Mouse (Mus musculus) liver, embryonic 11.5 days (tissue): ENCODE data around the gene Gm37240. TPM values are rescaled to one million over a fixed set of nuclear protein-coding genes. Genes with fewer than 3 reads are reported as not detected.

ENCODE experiments used
- ATAC-seq: fragments of 200-750 bp; cut with Nextera tagmentation; replicated peaks from 2 replicates; pipeline ENCODE4 v1.8.0; 2017; ENCODE audit warnings: moderate number of reproducible peaks, mild to moderate bottlenecking, moderate TSS enrichment, moderate library complexity; ENCODE audit not compliant: low FRiP score
- DNase-seq: peaks from one replicate; pipeline ENCODE4 v3.0.0-alpha.2; 2017; ENCODE audit warnings: low spot score
- H3K27ac ChIP-seq: fragments of 300-500 bp; sonication (generic); 2 replicates; pipeline ENCODE4 v1.5.1; 2014; ENCODE audit warnings: mild to moderate bottlenecking, low read depth, low read length, control low read depth
- H3K27me3 ChIP-seq: fragments of 300-500 bp; sonication (generic); replicated peaks from 2 replicates; pipeline ENCODE4 v1.6.1; 2014; ENCODE audit warnings: low read length, mixed read lengths; ENCODE audit not compliant: control insufficient read depth, insufficient read depth
- H3K36me3 ChIP-seq: fragments of 300-500 bp; sonication (generic); 2 replicates; pipeline ENCODE4 v1.6.1; 2014; ENCODE audit warnings: mild to moderate bottlenecking, low read length, moderate library complexity, mixed read lengths; ENCODE audit not compliant: control insufficient read depth, insufficient read depth
- H3K4me1 ChIP-seq: fragments of 300-500 bp; sonication (generic); replicated peaks from 2 replicates; pipeline ENCODE4 v1.6.1; 2014; ENCODE audit warnings: low read length, mixed read lengths; ENCODE audit not compliant: control insufficient read depth, insufficient read depth
- H3K4me2 ChIP-seq: fragments of 300-500 bp; sonication (generic); 2 replicates; pipeline ENCODE4 v1.6.1; 2014; ENCODE audit warnings: mild to moderate bottlenecking, control low read depth, moderate library complexity
- H3K4me3 ChIP-seq: fragments of 300-500 bp; sonication (generic); 2 replicates; pipeline ENCODE4 v1.5.1; 2014; ENCODE audit warnings: low read depth, low read length, control low read depth
- H3K9ac ChIP-seq: fragments of 300-500 bp; sonication (generic); 2 replicates; pipeline ENCODE4 v1.6.1; 2014; ENCODE audit warnings: low read depth, low read length, control low read depth
- H3K9me3 ChIP-seq: fragments of 300-500 bp; sonication (generic); 2 replicates; pipeline ENCODE4 v1.6.1; 2016; ENCODE audit warnings: low read length, inconsistent platforms, mixed read lengths; ENCODE audit not compliant: control insufficient read depth
- WGBS: fragments of 180-500 bp; shearing (Covaris S2); extraction: QIAGEN DNeasy Blood & Tissue Kit; methylation state at CpG from one replicate; pipeline ENCODE4 v1.1.7; 2014; 5-methylcytosine and 5-hydroxymethylcytosine counted together
- polyA plus RNA-seq: library from polyadenylated mRNA; unstranded; fragments of >200 nt; fragmentation: Nextera tagmentation; extraction: Ambion mirVana; gene quantifications from 2 replicates; pipeline ENCODE4 v1.2.1, GENCODE M21; 2014

Gene Gm37240
- polyA plus RNA-seq, 1 experiment from 2014 or later = 1.6 TPM

DNA sequence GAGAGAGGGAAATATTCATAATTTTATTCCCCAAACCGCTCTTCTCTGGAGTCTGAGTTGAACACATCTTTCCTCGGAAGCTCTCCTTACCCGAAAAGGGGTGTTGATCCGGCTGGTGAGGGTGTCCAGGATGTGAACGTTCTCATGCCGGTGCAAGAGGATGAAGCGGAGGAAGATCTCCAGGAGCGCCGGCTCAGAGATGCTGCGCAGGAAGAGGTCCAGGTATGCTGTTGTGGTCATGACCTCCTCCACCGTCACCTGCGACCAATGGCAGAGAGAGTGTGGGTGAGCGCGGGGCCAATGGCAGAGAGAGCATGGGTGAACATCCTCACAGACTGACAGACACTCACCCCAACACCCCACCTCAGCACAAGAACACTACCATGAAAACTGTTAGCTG, 199.0 kb downstream of the Gm37240 start:
- Histone ChIP-seq H3K9ac (no peak overlapping the region), H3K9me3 (no peaks in the 10 kb centered on the region), H3K4me2 (no peak overlapping the region), H3K27ac (no peak overlapping the region), H3K36me3 (no peaks in the 10 kb centered on the region), H3K27me3 (no peaks in the 10 kb centered on the region), H3K4me1 (no peaks in the 10 kb centered on the region), H3K4me3 (no peak overlapping the region)
- DNase-seq (no peak), ATAC-seq (no peak)
- WGBS = 94% methylated on average over 14 of the region's 14 CpGs

- Histone ChIP-seq H3K4me3 (no peak overlapping the region), H3K36me3 (no peaks in the 10 kb centered on the region), H3K9me3 (no peaks in the 10 kb centered on the region), H3K27ac (no peak overlapping the region), H3K27me3 (no peaks in the 10 kb centered on the region), H3K9ac (no peak overlapping the region), H3K4me2 (no peak overlapping the region), H3K4me1 (no peaks in the 10 kb centered on the region; the same call in 1 of the 2 replicates)
- DNase-seq (no peak), ATAC-seq (no peak)
- WGBS = 82% methylated on average over 8 of the region's 8 CpGs
Measured at GRCm38 (mm10) chr3:85685271-85685670, 202.0 kb downstream of the Gm37240 start.

- no peaks in the 10 kb centered on the region for H3K27me3 ChIP-seq
- WGBS = 77% methylated on average over 5 of the region's 5 CpGs
- H3K36me3 ChIP-seq = no peaks in the 10 kb centered on the region
- H3K9me3 ChIP-seq = no peaks in the 10 kb centered on the region
- no peak for ATAC-seq
- H3K9ac ChIP-seq = no peak overlapping the region
- no peak overlapping the region for H3K4me3 ChIP-seq
- no peak for DNase-seq
- no peak overlapping the region for H3K27ac ChIP-seq
- no peaks in the 10 kb centered on the region; the same call in 1 of the 2 replicates for H3K4me1 ChIP-seq
- no peak overlapping the region for H3K4me2 ChIP-seq
Measured at GRCm38 (mm10) chr3:85683618-85684017, 203.7 kb downstream of the Gm37240 start.

DNA sequence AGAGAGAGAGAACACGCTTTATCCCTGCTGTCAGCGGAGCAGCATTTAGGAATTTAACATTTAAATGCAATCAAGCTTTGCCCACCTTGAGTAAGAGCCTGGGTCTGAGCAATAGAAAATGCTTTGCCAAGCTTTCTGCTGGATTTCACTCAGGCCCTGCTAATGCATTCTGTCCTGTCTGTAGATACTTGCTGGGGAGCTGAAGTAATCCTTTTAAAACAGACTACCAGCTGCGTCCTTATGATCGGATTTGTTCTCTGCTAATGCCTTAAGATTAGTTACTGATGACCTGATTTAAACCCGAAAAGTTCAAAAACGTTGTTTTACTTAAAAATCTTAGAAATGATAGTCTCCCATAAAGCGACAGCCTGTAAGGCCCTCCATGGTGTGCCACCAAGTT, 206.2 kb downstream of the Gm37240 start:
- no peaks in the 10 kb centered on the region for H3K36me3 ChIP-seq

GRCm38 (mm10) chr3:85679960-85680359, 207.4 kb downstream of the Gm37240 start:
- ATAC-seq = peak; percentile 70
- no peak overlapping the region for H3K4me3 ChIP-seq
- H3K9ac ChIP-seq = 0 out of 2 replicates have a peak overlapping the region, but pooled peaks have one; percentile 5
- no peaks in the 10 kb centered on the region for H3K9me3 ChIP-seq
- no peaks in the 10 kb centered on the region for H3K36me3 ChIP-seq
- H3K4me1 ChIP-seq = no peaks in the 10 kb centered on the region; the same call in none of the 2 replicates
- no peaks in the 10 kb centered on the region for H3K27me3 ChIP-seq
- WGBS = 70% methylated on average over 5 of the region's 5 CpGs
- peak overlapping the region; percentile 34; the same call in 1 of the 2 replicates for H3K4me2 ChIP-seq
- H3K27ac ChIP-seq = no peak overlapping the region
- no peak for DNase-seq

More for the DNA sequence above, 206.2 kb downstream of the Gm37240 start:
- Histone ChIP-seq H3K27ac (no peak overlapping the region), H3K4me1 (no peaks in the 10 kb centered on the region; the same call in none of the 2 replicates), H3K4me2 (no peak overlapping the region), H3K9ac (no peak overlapping the region), H3K27me3 (no peaks in the 10 kb centered on the region), H3K9me3 (no peaks in the 10 kb centered on the region), H3K4me3 (no peak overlapping the region)
- DNase-seq = no peak
- no peak for ATAC-seq
- WGBS = 80% methylated on average over 7 of the region's 7 CpGs

DNA sequence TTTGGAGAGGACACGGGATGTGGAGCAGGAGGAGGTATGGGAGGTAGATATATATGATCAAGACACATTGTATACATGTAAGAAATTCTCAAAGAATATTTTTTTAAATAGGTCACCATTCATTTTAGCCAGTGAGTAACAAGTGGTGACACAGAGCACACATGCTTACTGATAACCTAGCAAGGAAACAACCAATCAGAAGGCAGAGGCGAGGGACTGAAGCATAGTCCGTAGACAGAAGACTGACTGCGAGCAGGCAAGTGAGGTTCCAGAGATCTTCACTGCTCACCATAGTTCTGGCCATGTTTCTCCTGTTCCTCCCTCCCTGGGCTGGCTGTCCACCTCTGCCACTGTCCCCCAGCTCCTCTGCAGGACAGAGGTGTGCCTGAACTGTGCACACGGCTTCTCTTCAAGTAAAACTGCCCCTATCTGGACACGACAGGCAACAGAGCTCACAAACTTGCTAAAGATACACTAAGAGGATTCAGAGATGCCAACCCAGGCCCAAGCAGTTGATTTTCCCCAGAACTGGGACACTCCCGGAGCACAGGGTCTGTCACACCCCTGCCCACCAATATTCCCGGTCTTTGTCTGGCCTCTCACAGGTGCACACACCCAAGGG, 207.9 kb downstream of the Gm37240 start:
- Histone ChIP-seq H3K36me3 (no peaks in the 10 kb centered on the region), H3K27me3 (no peaks in the 10 kb centered on the region), H3K9me3 (no peaks in the 10 kb centered on the region), H3K9ac (0 out of 2 replicates have a peak overlapping the region, but pooled peaks have one; percentile 5), H3K4me1 (no peaks in the 10 kb centered on the region; the same call in none of the 2 replicates), H3K27ac (no peak overlapping the region), H3K4me3 (no peak overlapping the region), H3K4me2 (peak overlapping the region; percentile 34)
- ATAC-seq (peak; percentile 77), DNase-seq (no peak)
- WGBS = 69% methylated on average over 8 of the region's 8 CpGs

DNA sequence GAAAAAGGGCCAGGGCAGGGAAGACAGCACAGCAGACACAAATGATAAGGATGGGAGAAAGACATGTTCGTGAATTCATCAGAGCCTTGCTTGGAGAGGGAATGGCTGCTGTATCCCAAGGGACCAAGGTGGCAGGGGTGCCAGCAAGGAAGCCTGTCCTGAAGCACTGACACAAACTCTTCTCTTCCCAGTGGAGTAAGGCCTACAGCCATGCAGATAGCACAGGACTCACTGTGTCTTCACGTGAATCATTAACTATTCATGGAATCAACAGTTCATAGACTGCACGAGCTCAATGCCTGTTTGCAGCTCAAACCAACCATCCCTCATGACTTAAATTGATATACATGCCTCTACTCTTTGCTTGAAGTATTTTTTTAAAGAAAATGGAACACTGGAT, 209.4 kb downstream of the Gm37240 start:
- H3K4me1 ChIP-seq = no peaks in the 10 kb centered on the region; the same call in none of the 2 replicates
- H3K4me3 ChIP-seq = no peak overlapping the region
- no peaks in the 10 kb centered on the region for H3K27me3 ChIP-seq
- WGBS = 66% methylated on average over 3 of the region's 3 CpGs
- H3K36me3 ChIP-seq = no peaks in the 10 kb centered on the region
- ATAC-seq = no peak
- no peak overlapping the region for H3K9ac ChIP-seq
- H3K9me3 ChIP-seq = no peaks in the 10 kb centered on the region
- H3K27ac ChIP-seq = no peak overlapping the region
- no peak for DNase-seq
- no peak overlapping the region for H3K4me2 ChIP-seq

DNA sequence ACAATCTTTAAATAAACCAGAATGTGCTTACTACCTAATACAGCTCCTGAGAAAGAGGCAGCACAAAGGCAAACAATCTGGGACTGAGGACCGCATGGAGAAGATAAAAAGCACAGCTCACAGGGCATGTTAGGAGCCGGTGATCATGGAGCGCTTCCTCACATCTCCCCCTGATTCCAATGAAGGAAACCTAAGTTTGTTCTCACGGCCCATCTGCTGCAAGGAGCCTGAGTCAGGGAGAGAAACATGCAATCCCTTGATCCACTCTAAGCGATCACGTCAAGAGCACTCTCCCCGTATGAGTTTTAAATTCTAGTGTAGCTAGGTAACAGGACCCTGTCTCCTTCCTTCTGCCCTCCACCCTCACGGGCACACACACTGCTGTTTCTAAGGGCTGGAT, 210.2 kb downstream of the Gm37240 start:
- Histone ChIP-seq H3K27me3 (0 out of 2 replicates have a peak, but pooled peaks cover 3% of the 10 kb centered on the region), H3K4me1 (no peaks in the 10 kb centered on the region; the same call in none of the 2 replicates), H3K9me3 (no peaks in the 10 kb centered on the region), H3K36me3 (no peaks in the 10 kb centered on the region), H3K4me2 (no peak overlapping the region), H3K9ac (no peak overlapping the region), H3K27ac (no peak overlapping the region), H3K4me3 (no peak overlapping the region)
- 74% methylated on average over 8 of the region's 8 CpGs for WGBS
- ATAC-seq = no peak
- DNase-seq = no peak

DNA sequence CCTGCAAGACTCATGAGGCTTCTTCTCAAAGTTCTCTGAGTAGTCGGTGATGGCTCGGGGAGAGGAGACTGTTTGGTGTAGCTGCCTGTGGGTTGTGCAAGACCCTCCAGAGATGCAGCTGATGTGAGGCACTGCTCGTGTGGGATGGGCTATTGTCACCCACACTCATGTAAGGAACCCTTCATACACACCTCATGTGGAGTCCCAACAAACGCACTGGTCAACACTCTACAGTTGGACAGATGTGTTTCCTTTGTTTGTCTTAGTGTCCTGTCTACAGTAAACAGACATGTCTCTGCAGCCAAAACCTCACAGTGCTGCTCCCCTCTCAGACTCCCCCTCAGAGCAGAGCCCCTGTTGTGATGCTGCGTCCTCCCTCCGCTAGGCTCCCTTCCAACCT, 217.5 kb downstream of the Gm37240 start:
- WGBS = 85% methylated on average over 6 of the region's 6 CpGs
- no peak for DNase-seq
- H3K27me3 ChIP-seq = peaks cover 3% of the 10 kb centered on the region; the same call in 1 of the 2 replicates
- no peaks in the 10 kb centered on the region for H3K36me3 ChIP-seq
- no peaks in the 10 kb centered on the region for H3K4me1 ChIP-seq
- ATAC-seq = no peak
- no peak overlapping the region for H3K4me2 ChIP-seq
- H3K27ac ChIP-seq = no peak overlapping the region
- no peak overlapping the region for H3K4me3 ChIP-seq
- no peak overlapping the region for H3K9ac ChIP-seq
- H3K9me3 ChIP-seq = no peaks in the 10 kb centered on the region
